ENCODE assay signal across 8 mouse cellular contexts in the genomic region with DNA sequence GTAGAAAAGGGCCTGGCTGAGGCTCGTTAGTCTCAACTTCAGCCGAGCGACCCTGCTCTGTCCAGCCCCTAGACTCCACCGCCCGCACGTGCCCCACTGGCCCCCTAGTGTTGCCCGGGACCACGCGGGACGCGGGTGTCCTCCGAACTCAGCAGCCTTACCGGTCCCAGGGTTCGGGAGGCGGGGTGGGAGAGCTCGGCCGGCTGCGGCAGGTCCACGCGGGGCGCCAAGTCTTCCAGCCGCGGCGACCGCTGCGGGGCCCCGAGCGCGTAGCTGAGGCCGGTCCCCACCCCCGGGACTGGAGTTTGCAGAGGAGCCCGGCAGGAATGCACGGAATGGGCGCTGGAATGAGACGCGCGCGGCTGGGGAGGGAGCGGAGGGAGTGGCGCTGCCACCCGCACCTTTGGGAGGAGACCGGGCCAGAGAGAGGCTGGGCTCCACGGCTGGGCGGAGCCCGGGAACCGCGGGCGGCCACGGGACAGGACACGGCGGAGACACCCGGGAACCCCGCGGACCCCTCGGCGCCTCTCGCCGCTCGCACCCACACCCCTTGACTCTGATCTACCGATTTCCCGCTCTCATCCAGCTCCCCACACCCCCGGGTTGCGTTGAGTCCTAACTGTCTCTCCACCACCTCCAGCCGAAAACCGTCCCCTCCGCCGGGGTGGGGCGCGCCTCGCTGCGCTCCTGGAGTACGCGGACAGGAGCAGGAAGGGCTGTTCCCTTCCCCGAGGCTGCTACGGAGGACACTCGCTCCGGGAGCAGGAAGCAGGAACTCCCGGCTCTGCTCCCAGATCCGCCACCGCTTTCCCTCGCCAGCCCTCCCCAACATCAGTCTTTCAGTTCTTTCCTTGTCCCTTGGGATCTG. TPM values are rescaled to one million over a fixed set of nuclear protein-coding genes. Genes with fewer than 3 reads are reported as not detected.
DNase-seq lines count a peak whose midpoint lies in the region; ATAC-seq and TF ChIP-seq lines count a peak whose summit lies in the region.

A gene (minus strand): TSS at position 690 of the 868 bp plus-strand sequence.

- no peak for TF ChIP-seq EP300 in heart, postnatal 0 days (IDR thresholded peaks at IDR 0.05; ENCODE audit: low read depth)

- peak within 1 kb of the TSS; percentile 55 for H3K9ac ChIP-seq in forebrain, embryonic 11.5 days (ENCODE audit: low read length)
- peak within 1 kb of the TSS; percentile 67 for H3K9ac ChIP-seq in heart, postnatal 0 days (replicated peaks; ENCODE audit: low read depth, low read length)

- peak within 1 kb of the TSS; percentile 99 for H3K4me2 ChIP-seq in forebrain, embryonic 11.5 days (ENCODE audit: low read depth, low read length, severe bottlenecking)
- H3K4me2 ChIP-seq in heart, postnatal 0 days (ENCODE audit: low read depth, low read length), result peak within 1 kb of the TSS; percentile 96

- H3K4me1 ChIP-seq in forebrain, embryonic 11.5 days (replicated peaks; ENCODE audit: control insufficient read depth, insufficient read depth, low read length), result 0 out of 2 replicates have a peak, but pooled peaks cover 5% of the 10 kb centered on the region
- H3K4me1 ChIP-seq in heart, postnatal 0 days (ENCODE audit: control insufficient read depth, insufficient read depth), result peaks cover 8% of the 10 kb centered on the region

- H3K36me3 ChIP-seq in forebrain, embryonic 11.5 days (ENCODE audit: control insufficient read depth, insufficient read depth, low read length), result no peaks in the 10 kb centered on the region
- no peaks in the 10 kb centered on the region for H3K36me3 ChIP-seq in heart, postnatal 0 days (replicated peaks; ENCODE audit: control insufficient read depth, insufficient read depth, low read length)

- WGBS in forebrain, embryonic 11.5 days, result under 1% methylated on average over 77 of the region's 81 CpGs
- WGBS in heart, postnatal 0 days, result under 1% methylated on average over 69 of the region's 81 CpGs

- H3K9me3 ChIP-seq in forebrain, embryonic 11.5 days (ENCODE audit: control insufficient read depth, low read length), result peaks cover 5% of the 10 kb centered on the region; the same call in 1 of the 2 replicates
- no peaks in the 10 kb centered on the region for H3K9me3 ChIP-seq in heart, postnatal 0 days (replicated peaks; ENCODE audit: control insufficient read depth, low read length)

- peak; percentile 97 for DNase-seq in Muller cell, postnatal 12 days (ENCODE audit: inconsistent ontology term)
- peak; percentile 48 for DNase-seq in brain, embryonic 14.5 days (ENCODE audit: low read depth)
- DNase-seq in forebrain, embryonic 11.5 days (ENCODE audit: low spot score), result peak; percentile 79
- DNase-seq in heart, postnatal 0 days (ENCODE audit: low spot score), result peak; percentile 71
- peak; percentile 89 for DNase-seq in kidney, postnatal 10 days
- DNase-seq in lung, postnatal 36 days, result peak; percentile 89
- peak; percentile 11 for DNase-seq in retina, postnatal 7 days (ENCODE audit: low read depth, low spot score)
- no peak for DNase-seq in layer of hippocampus, adult 8-10 months (ENCODE audit: low spot score in 2 of 2)

- peak within 1 kb of the TSS; percentile 52 for H3K4me3 ChIP-seq in forebrain, embryonic 11.5 days (ENCODE audit: low read depth, low read length)
- peak within 1 kb of the TSS; percentile 83 for H3K4me3 ChIP-seq in heart, postnatal 0 days (ENCODE audit: low read depth, low read length)

- ATAC-seq in forebrain, embryonic 11.5 days (replicated peaks; ENCODE audit: low FRiP score), result peak; percentile 71
- ATAC-seq in heart, postnatal 0 days (ENCODE audit: insufficient read depth, low read depth), result peak; percentile 89

- peaks cover 34% of the 10 kb centered on the region for H3K27me3 ChIP-seq in forebrain, embryonic 11.5 days (ENCODE audit: control insufficient read depth, insufficient read depth, low read length)
- peaks cover 5% of the 10 kb centered on the region; the same call in 1 of the 2 replicates for H3K27me3 ChIP-seq in heart, postnatal 0 days (ENCODE audit: control insufficient read depth, insufficient read depth, low read length)

- H3K27ac ChIP-seq in forebrain, embryonic 11.5 days (ENCODE audit: low read depth, low read length), result no peak within 1 kb of the TSS
- H3K27ac ChIP-seq in heart, postnatal 0 days (ENCODE audit: low read depth), result peak within 1 kb of the TSS; percentile 88

- no peak for TF ChIP-seq CTCF in brain, embryonic 14.5 days (IDR thresholded peaks at IDR 0.05; ENCODE audit: borderline replicate concordance, extremely low read depth, insufficient read depth, insufficient read length)
- no peak for TF ChIP-seq CTCF in heart, postnatal 0 days (IDR thresholded peaks at IDR 0.05; ENCODE audit: low read depth)

- TF ChIP-seq POLR2A in brain, embryonic 14.5 days (IDR thresholded peaks at IDR 0.05; ENCODE audit: borderline replicate concordance, extremely low read depth, insufficient read depth, insufficient read length, poor library complexity, severe bottlenecking), result no peak

RNA-seq across cellular contexts. Expression of the gene that starts here (rescaled TPM):
- polyA plus RNA-seq in brain, embryonic 14.5 days (2012; rRNA removed), result 0.28 and 0.81 TPM in 2 replicates
- 1.1 TPM in 2 replicates for polyA plus RNA-seq in forebrain, embryonic 11.5 days (2014; fragmentation: Nextera tagmentation; extraction: Ambion mirVana)
- 3.2 and 4.2 TPM in 2 replicates for total RNA-seq in heart, postnatal 0 days (2014; rRNA removed; ENCODE audit: low replicate concordance)
- polyA plus RNA-seq in heart, postnatal 0 days (2015; fragmentation: Nextera tagmentation; extraction: Ambion mirVana), result 1.3 and 1.5 TPM in 2 replicates
- total RNA-seq in layer of hippocampus, adult 8-10 months (2022), result 1 to 10 TPM in 3 of 4 experiments, under 1 TPM in 1; 0.78 to 1.6 (median 1.4) TPM

Comparison
In these comparisons a context has a peak if more than half of its experiments do, and no peak if none do; other contexts are left out.
1. Peak in DNase-seq in brain, embryonic 14.5 days; RNA of the gene not detected or under 1 TPM.
2. DNase-seq: peak in Muller cell, postnatal 12 days (single experiment), forebrain, embryonic 11.5 days (single experiment), heart, postnatal 0 days (single experiment), kidney, postnatal 10 days (single experiment), lung, postnatal 36 days (single experiment) and retina, postnatal 7 days (single experiment); none in layer of hippocampus, adult 8-10 months (0 of 2).